Mouse (Mus musculus) CH12.LX (cell line): ENCODE measurements around the gene Dgcr6.

Experiments used
- CTCF ChIP-seq, 2 experiments: IDR thresholded peaks in 1 of 2; conservative IDR thresholded peaks in 1 of 2; 2 replicates each; pipeline ENCODE4 v1.5.1; 2011 to 2012; ENCODE audit warnings: low read depth in 2 of 2, low read length in 2 of 2, improper control_type of control experiment in 1 of 2, inconsistent platforms in 1 of 2, mild to moderate bottlenecking in 1 of 2, moderate library complexity in 1 of 2
- EP300 ChIP-seq: IDR thresholded peaks from 2 replicates; pipeline ENCODE4 v1.6.1; 2011; ENCODE audit warnings: low read length, improper control_type of control experiment
- JUN ChIP-seq: IDR thresholded peaks from 2 replicates; pipeline ENCODE4 v1.6.1; 2011; ENCODE audit warnings: low read depth, mild to moderate bottlenecking, low read length, improper control_type of control experiment, moderate library complexity; ENCODE audit not compliant: insufficient read depth
- MAX ChIP-seq: IDR thresholded peaks from 2 replicates; pipeline ENCODE4 v1.6.1; 2011; ENCODE audit warnings: low read length, improper control_type of control experiment
- MXI1 ChIP-seq: IDR thresholded peaks from 2 replicates; pipeline ENCODE4 v1.6.1; 2011; ENCODE audit warnings: mild to moderate bottlenecking, low read depth, low read length, improper control_type of control experiment
- POLR2A ChIP-seq: IDR thresholded peaks from 2 replicates; pipeline ENCODE4 v1.6.1; 2011; ENCODE audit warnings: low read depth, mild to moderate bottlenecking, improper control_type of control experiment, low read length
- POLR2AphosphoS2 ChIP-seq: IDR thresholded peaks from 2 replicates; pipeline ENCODE4 v1.6.1; 2011; ENCODE audit warnings: low read depth, low read length, improper control_type of control experiment
- USF1 ChIP-seq: IDR thresholded peaks from 2 replicates; pipeline ENCODE4 v1.6.1; 2014; ENCODE audit warnings: low read depth, mild to moderate bottlenecking, inconsistent platforms, low read length, improper control_type of control experiment
- ZMIZ1 ChIP-seq: IDR thresholded peaks from 2 replicates; pipeline ENCODE4 v1.6.1; 2012; ENCODE audit warnings: low read depth, mild to moderate bottlenecking, inconsistent platforms, low read length, improper control_type of control experiment

GRCm38 (mm10) chr16:18036425-18036955 is 16.2 kb upstream of the Dgcr6 start:
- TF ChIP-seq USF1 (no peak), JUN (no peak), ZMIZ1 (no peak), MAX (no peak), MXI1 (no peak), POLR2A (no peak), POLR2AphosphoS2 (no peak), CTCF (conservative IDR thresholded peaks at IDR 0.05 in 1 of 2, IDR thresholded peaks at IDR 0.05 in 1 of 2; ENCODE audit: low read depth in 2 of 2, low read length in 2 of 2) (peak; percentile 80 to 84), EP300 (no peak)
